Mouse (Mus musculus) 416B (cell line): ENCODE results near the gene Wasf2.

Source experiments
- DNase-seq: peaks from one replicate; pipeline ENCODE4 v3.0.0; 2011; ENCODE audit warnings: low read depth

The Wasf2 gene

DNA sequence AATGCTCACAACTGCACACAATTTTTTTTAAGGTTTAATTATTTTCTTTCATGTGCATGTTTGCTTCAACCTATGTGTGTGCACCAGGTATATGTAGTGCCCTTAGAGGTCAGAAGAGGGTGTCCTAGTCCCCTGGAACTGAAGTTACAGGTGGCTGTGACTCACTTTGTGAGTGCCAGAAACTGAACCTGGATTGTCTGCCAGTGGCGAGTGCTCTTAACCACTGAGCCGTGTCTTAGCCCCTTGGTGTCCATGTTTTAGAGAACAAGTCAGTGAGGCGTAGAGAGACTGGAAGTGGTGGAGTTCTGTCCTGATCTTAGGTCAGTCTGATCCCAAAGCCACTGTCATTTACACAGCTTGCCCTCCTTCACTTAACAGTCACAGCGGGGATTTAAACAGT, 2.4 kb upstream of the Wasf2 start:
- DNase-seq = no peak

- no peak for DNase-seq
Observed at GRCm38 (mm10) chr4:133129391-133129790, 914 bp upstream of the Wasf2 start.

DNA sequence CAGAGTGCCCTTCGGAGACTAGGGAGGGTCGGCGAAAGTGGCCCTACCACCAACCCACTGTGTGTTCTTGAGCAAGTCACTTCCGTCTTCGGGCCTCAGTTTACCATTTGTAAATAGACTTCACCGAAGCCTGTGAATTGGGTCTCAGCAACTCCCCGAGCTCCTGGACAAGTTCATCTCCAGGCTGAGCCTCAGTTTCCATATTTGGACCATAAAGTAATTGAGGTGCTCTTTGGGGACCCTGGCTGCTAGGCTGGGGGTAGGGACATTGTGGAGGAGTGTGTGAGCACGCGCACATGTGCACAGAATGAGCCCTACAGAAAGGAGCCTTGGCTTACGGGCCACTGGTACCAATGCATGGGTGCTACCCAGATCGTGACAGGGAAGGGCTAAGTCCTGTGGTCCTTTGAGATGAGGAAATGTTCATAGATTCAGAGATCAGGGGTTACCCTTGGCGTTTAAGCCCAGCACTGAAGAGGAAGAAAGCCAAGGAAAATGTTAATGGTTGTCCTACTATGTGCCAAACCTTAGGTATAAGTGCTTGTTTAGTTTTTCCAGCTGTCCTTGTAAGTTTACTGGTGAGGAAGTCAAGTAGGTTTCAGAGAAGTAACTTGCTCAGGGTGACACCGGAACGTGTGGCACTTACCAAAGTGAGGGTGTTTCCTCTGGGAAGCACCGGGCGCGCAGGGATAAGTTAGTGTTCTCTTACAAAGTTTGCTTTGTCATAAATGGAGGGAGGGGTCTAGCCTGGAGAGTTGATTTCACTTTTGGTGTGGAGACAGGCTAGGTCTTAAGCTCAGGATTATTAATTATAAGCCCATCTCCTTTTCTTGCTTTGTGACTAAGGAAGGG, 811 bp downstream of the Wasf2 start:
- peak; percentile 74 for DNase-seq

DNA sequence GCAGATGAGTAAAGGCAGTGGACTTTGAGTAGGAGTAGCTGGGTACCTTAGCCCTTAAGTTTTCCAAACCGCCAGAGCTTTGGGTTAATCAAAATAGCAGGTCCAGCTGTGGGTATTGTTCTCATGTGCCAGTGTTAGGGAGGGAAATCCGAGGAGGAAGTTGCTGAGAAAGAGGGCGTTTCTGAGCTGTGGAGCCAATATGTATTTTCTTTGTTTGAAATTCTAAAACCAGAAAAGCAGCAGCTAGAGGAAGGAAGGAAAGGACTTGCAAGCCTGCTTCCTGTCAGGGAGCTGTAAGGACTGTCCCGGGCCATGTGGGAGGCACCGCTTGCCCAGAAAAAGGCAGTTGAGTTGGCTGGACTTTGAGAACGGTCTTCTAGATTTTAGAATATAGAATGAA, 1.7 kb downstream of the Wasf2 start:
- peak; percentile 89 for DNase-seq

DNA sequence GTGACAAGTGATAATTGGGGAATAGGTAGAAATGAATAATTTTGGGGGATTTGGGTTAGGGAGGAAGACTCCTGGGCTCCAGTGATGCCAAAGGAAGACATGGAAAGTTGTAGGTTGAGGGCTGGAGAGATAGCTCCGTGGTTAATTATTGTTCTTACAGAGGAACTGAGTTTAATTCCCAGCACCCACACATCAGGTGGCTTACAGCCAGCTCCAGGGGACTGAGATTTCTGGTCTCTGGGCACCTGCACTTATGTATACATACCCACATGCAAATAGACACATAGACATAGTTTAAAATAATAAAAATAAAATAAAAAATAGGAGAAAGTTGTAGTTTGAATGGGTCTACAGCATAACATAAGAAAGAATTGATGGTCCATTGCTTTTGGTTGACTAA, 6.6 kb downstream of the Wasf2 start:
- DNase-seq = no peak

DNA sequence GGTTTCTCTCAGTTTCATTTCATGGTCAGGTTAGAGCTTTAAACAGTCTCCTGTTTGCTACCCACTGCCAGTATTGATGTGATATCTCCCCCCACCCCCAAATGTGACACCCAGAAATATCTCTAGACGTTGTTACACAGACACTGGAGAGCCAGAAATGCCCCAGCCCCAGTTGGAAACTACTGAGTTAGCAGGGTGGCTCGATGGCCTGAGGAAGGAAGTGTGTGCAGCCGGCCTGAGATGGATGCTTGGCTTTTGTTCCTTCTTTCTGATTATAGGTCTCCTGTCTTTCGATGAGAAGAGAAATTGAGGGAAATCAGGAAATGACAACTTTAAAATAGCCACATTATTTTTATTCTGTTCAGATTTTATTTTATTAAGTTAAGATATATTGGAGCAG, 8.7 kb downstream of the Wasf2 start:
- peak; percentile 34 for DNase-seq

- peak; percentile 22 for DNase-seq
Observed at GRCm38 (mm10) chr4:133155006-133155405, 24.7 kb downstream of the Wasf2 start.

DNA sequence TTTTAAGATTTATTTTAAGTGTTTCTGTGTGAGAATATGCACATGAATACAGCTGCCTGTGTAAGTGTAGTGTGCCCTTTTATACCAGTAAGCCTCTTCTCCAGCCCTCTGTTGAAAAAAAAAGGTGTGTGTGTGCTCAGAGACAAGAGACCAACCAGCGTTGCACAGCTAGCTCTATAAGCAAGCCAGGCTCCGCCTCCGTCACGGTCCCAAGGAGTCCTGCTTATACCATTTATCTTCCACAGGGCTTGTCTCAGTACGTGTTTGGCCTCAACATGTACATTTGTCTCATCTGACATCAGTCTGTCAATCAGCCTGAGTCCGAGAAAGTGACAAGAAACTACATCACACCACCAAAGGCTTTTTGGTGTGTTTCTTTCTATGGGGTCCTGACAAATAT, 25.4 kb downstream of the Wasf2 start:
- no peak for DNase-seq

- DNase-seq = no peak
Observed at GRCm38 (mm10) chr4:133156422-133156821, 26.1 kb downstream of the Wasf2 start.

- DNase-seq = no peak
Observed at GRCm38 (mm10) chr4:133156831-133157230, 26.5 kb downstream of the Wasf2 start.

DNA sequence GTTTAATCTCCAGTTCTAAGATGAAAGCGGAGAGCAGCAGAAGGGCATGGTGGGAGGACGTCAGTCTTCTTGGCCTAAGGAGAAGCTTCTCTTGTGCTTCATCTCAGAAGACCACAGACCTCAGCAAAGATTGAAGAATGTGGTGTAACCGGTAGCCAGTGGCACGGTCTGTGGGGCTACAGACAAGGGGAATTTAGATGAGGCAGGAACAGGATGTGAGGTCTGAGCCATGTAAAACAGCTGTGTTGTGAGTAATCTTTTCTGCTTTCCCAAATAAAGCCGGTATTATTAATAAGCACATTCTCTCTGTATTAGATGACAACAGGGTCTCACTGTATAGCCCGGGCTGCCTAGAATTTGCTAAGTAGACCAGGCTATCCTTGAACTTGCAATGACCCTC, 28.8 kb downstream of the Wasf2 start:
- peak; percentile 87 for DNase-seq

- DNase-seq = peak; percentile 56
Observed at GRCm38 (mm10) chr4:133159646-133160045, 29.3 kb downstream of the Wasf2 start.

GRCm38 (mm10) chr4:133160211-133160610, 29.9 kb downstream of the Wasf2 start:
- no peak for DNase-seq

DNA sequence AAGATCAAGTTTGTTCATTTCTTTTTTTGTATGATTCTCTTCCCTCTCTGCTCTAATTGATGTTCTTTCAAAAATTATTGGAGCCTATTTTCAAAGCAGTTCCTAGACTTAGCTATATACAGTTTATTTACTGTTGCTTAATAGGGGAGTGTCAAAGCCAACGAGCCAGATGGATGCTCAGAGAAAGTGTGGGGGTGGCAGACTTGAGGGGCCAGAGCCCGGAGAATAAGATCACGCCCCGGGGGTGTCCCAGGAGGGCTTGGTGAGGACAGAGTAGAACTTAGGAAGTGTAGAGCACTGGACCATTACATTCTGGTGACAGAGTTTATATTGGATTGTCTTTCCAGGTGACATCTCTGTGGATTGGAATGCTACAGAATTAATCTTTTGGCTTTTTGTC, 30.5 kb downstream of the Wasf2 start:
- DNase-seq = no peak

GRCm38 (mm10) chr4:133162196-133162595, 31.9 kb downstream of the Wasf2 start:
- DNase-seq = no peak

GRCm38 (mm10) chr4:133166773-133167172, 36.5 kb downstream of the Wasf2 start:
- DNase-seq = no peak

GRCm38 (mm10) chr4:133169237-133170055, 39.1 kb downstream of the Wasf2 start:
- peak; percentile 84 for DNase-seq

GRCm38 (mm10) chr4:133170056-133170524, 39.8 kb downstream of the Wasf2 start:
- peak; percentile 79 for DNase-seq

GRCm38 (mm10) chr4:133170616-133171015, 40.3 kb downstream of the Wasf2 start:
- no peak for DNase-seq

DNA sequence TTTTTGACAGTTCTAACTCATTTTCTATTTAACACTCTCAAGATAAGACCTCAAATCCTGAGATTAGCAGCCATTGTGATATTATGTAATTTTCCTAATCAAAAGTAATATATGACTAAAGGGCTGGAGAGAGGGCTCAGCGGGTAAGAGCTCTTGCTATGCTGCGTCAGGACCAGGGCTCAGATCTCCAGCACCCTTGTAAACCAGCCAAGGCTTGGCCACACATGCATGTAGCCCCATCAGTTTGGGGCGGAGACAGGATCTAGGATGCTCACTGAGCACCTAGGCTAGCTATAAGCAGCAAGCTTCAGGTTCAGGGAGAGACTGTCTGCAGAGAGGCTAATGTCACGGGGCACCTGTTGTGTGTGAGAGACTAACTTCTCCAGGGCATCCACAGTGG, 42.1 kb downstream of the Wasf2 start:
- DNase-seq = no peak

DNA sequence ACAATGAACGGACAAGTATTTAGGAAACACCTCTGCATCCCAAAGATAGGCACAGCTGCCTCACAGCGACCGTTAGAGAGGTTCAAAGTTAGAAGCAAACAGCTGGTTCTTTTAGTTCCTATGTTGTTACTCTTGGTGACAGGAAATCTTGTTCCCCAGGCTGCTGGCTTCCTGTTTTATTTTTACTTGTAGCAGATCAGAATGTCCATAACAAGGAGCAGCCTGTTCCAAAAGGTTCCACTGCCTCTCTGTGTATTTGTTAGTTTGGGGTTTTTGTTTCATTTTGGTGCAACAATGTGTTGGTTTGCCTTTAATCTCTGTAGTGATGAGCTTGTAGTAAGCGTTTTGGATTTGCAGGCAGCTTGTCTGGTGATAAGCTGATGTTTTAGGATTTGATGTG, 44.1 kb downstream of the Wasf2 start:
- peak; percentile 54 for DNase-seq

- no peak for DNase-seq
Observed at GRCm38 (mm10) chr4:133175274-133175673, 45.0 kb downstream of the Wasf2 start.
